Mouse (Mus musculus): ENCODE results near the gene Fat3. TPM values are rescaled to one million over a fixed set of nuclear protein-coding genes. Genes with fewer than 3 reads are reported as not detected.
A peak's percentile ranks its signal among the peaks of the same experiment; 100 is the strongest.

The Fat3 gene
- total RNA-seq, 2 experiments from 2014 or later = 0.43 to 1.0 TPM

- no peak for DNase-seq
Observed at GRCm38 (mm10) chr9:16121756-16122155, 379.3 kb downstream of the Fat3 start.

- DNase-seq = no peak
Observed at GRCm38 (mm10) chr9:16114821-16115485, 386.1 kb downstream of the Fat3 start.

GRCm38 (mm10) chr9:16113936-16114642 is 387.0 kb downstream of the Fat3 start:
- no peak for DNase-seq

- DNase-seq = no peak
Observed at GRCm38 (mm10) chr9:16107900-16108299, 393.2 kb downstream of the Fat3 start.

- no peak for DNase-seq
Observed at GRCm38 (mm10) chr9:16107386-16107785, 393.7 kb downstream of the Fat3 start.

- no peak for DNase-seq
Observed at GRCm38 (mm10) chr9:16098553-16098952, 402.5 kb downstream of the Fat3 start.

- no peak for DNase-seq
Observed at GRCm38 (mm10) chr9:16093047-16093668, 407.9 kb downstream of the Fat3 start.

GRCm38 (mm10) chr9:16092051-16092967 is 408.8 kb downstream of the Fat3 start:
- no peak for DNase-seq

- no peak for DNase-seq
Observed at GRCm38 (mm10) chr9:16079292-16079691, 421.8 kb downstream of the Fat3 start.

GRCm38 (mm10) chr9:16074664-16075063 is 426.4 kb downstream of the Fat3 start:
- DNase-seq = no peak

- DNase-seq = no peak
Observed at GRCm38 (mm10) chr9:16074116-16074515, 427.0 kb downstream of the Fat3 start.

- DNase-seq = no peak
Observed at GRCm38 (mm10) chr9:16063447-16063846, 437.6 kb downstream of the Fat3 start.

- no peak for DNase-seq
Observed at GRCm38 (mm10) chr9:16062472-16062871, 438.6 kb downstream of the Fat3 start.

- no peak for DNase-seq
Observed at GRCm38 (mm10) chr9:16046686-16047085, 454.4 kb downstream of the Fat3 start.

GRCm38 (mm10) chr9:16037375-16037774 is 463.7 kb downstream of the Fat3 start:
- no peak for DNase-seq

- DNase-seq = no peak
Observed at GRCm38 (mm10) chr9:16036346-16036745, 464.7 kb downstream of the Fat3 start.

- DNase-seq = no peak
Observed at GRCm38 (mm10) chr9:16029715-16030285, 471.3 kb downstream of the Fat3 start.

- DNase-seq = no peak
Observed at GRCm38 (mm10) chr9:16029066-16029465, 472.0 kb downstream of the Fat3 start.

GRCm38 (mm10) chr9:16028394-16028911 is 472.6 kb downstream of the Fat3 start:
- DNase-seq = peak; percentile 51

GRCm38 (mm10) chr9:16026054-16026453 is 475.0 kb downstream of the Fat3 start:
- DNase-seq = no peak

- DNase-seq = no peak
Observed at GRCm38 (mm10) chr9:16024706-16025105, 476.4 kb downstream of the Fat3 start.

GRCm38 (mm10) chr9:16014115-16014514 is 487.0 kb downstream of the Fat3 start:
- no peak for DNase-seq
